Mouse (Mus musculus) yolk sac, embryonic 10.5 days (tissue): ENCODE data around the gene Slc35b2.
A peak's percentile ranks its signal among the peaks of the same experiment; 100 is the strongest.

Source experiments
- DNase-seq: peaks from one replicate; pipeline ENCODE4 v3.0.0-alpha.2; 2017; ENCODE audit warnings: low spot score

The Slc35b2 gene

DNA sequence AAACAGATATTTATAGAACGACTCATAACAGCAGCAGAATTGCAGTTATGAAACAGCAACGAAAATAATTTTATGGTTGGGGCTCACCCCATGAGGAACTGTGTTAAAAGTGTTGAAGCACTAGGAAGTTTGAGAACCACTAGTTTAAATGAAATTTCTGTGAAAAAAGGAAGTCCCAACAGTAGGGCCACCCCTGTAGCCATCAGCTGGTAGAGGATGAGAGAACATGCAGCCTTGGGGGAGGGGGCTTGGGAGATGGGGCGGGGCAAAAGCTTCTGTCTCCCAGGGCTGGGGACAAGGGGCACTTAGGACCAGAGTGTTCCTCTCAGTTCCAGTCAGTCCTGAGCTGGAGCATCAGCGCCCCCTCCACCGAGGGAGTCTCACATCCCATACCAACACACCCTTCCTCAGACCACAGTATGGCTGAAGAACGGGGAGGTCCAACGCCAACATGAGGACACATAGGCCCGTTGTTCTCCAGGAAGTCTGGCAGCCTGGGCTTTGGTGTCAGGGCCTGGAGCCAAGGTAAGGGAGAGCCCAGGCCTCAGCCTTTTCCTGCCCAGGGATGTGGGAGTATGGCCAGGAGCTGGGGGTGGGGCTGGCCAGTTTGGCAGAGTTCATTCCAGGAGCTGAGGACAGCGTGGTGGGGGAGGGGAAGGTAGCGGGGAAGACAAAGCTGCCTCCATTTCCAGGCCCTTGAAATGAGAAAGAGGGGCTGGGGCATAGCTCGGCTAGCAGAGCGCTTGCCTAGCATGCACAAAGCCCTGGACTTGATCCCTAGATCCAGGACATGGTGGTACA lies 20.6 kb downstream of the Slc35b2 start:
- no peak for DNase-seq

DNA sequence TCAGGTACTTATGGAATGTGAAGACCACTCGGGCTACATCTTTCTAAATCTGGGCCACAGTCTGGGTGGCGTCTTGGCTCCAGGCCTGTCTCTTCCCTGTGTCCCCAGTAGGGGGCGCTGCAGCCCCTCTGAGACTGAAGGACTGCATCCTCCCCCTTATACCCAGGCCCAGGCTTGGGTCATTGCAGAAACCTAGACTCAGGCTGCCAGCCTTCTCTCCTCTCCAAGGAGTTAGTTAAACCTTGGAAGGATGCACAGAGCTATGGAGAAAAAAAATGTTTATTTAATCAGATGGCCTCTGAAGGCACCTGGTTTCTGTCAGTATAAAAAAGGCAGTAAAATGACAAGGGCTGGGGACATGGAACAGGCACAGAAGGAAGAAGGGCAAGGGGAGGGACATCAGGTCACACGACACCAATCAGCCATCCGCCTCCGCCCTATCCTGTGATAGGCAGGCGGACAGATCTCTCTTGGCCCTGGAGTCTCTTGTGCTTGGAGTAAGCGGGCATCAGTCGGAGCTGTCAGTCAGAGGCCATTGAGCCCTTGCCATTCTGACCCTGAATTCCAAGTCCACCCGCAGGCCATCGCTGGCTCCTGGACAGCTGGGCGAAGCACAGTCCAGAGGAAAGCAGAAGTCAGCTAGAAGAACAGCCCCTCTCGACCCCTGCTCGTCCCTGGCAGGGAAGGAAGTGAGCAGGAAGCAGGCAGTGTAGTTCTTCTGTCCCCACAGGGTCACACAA lies 21.4 kb downstream of the Slc35b2 start:
- DNase-seq, result peak; percentile 61

DNA sequence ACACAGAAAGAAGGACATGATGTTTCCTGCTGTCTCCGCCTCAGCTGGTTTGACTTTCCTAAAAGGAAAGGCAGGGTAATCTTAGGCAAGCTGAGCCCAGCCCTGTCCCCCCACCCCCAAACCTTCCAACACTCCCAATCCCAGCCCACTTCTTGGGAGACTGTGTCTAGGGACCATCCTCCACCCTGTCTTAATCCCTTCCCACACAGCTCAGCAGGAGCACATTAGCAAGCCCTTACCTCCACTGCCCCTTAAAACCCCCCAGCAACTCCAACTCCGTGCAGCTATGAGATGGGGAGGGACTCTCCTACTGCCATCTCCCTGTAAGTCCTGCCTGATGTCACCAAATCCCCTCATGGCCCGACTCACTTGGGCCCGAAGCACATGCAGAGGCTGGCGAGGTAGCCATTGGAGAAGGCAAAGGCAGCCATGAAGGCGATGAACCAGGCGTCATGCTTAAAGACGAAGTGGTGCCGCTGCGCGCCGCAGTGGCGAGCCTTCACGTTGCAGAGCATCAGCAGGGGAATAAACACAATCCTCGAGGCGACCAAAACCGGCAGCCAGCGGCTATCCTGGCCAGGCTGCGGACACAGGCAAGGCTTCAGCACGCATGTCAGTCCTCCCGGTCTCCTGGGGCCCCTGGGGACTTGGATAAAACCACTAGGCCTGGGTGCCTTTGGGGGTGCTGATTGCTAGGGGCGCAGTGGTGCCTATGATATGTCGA lies 22.2 kb downstream of the Slc35b2 start:
- DNase-seq, result no peak

DNA sequence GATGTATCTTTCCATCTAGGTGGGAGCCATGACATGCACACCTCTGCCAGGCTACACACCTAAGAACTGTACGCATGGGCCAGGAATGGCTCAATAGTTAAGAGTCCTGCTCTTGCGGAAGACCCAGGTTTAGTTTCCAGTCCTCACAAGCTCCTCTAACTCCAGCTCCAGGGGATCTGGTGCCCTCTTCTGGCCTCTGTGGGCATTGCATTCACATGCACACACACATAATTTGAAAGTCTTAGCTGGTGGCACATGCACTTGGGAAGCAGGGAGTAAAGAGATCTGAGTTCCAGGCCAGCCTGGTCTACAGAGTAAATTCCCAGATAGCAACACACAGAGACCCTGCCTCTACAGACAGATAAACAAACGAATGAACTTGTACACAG lies 22.8 kb downstream of the Slc35b2 start:
- no peak for DNase-seq

DNA sequence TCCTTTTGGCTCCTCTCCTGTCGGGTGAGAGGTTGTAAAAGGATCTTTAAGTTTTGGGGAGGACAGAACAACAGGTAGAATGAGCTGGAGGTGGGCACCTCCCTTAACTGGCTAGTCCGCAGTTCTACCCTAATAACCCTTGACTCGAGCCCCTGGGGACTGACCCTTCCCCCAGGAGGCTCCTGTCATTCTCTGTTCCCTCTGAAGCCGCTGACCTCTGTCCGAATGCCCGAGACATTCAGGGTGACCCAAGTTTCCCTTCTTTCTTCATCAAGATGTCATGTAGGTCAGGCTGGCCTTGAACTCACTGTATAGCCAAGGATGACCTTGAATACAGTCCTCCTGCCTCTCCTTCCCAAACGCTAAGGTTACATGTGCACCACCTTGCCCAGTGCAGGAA lies 24.7 kb downstream of the Slc35b2 start:
- DNase-seq, result no peak

DNA sequence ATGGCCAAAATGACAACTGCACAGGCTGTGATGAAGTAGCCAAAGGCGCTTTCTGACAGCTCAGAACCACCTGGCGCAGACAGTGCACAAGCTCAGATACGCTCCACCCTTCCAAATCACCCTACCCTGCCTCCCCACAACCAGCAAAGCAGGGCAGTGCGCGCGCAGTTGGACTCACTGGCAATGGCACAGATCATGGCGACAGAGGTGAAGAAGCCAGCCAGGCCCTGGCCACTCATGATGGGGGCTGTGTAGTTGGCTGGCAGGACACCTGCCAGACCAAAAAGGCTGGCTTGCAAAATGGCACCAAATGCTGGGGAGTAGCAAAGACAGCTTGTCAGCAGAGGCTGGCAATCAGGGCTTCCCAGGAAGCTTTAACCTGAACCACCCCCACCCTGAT lies 25.6 kb downstream of the Slc35b2 start:
- DNase-seq, result no peak

DNA sequence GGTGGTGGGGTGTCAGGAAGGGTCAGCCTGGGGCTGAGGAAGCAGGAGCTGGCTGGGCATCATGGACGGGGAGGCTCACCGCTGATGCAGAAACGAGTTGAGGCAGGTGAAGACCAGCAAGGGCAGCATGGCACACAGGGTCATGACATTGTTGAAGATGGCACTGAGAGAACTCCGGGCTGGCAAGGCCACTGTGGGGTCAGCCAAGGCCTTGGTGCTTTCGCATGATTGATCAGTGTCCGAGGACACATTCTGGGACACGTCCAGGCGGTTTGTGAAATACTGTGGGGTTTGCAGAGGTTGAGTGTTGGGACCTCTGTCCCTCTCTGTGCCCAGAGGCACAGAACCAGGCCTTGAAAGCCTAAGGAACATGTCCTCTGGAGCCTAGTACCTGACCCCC lies 26.2 kb downstream of the Slc35b2 start:
- DNase-seq, result no peak

DNA sequence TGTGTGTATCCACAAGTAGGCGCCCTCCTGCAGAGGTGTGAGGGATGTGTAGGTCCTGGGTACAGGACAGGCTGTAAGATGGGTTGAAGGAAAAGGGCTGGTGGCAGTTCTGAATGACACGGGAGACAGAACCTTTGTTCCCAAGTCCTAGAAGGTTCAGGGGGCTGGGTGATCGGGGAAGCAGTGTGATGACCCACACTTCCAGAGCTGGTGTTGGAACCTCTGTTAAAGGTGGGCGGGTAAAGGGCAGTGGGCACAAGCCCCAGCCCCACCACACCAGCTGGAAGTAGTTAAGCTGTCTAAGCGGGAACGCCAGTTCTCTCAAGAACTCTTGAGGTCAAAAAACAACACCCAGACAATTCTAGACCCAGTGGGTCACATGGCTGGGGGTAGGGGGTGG lies 26.7 kb downstream of the Slc35b2 start:
- DNase-seq, result no peak

DNA sequence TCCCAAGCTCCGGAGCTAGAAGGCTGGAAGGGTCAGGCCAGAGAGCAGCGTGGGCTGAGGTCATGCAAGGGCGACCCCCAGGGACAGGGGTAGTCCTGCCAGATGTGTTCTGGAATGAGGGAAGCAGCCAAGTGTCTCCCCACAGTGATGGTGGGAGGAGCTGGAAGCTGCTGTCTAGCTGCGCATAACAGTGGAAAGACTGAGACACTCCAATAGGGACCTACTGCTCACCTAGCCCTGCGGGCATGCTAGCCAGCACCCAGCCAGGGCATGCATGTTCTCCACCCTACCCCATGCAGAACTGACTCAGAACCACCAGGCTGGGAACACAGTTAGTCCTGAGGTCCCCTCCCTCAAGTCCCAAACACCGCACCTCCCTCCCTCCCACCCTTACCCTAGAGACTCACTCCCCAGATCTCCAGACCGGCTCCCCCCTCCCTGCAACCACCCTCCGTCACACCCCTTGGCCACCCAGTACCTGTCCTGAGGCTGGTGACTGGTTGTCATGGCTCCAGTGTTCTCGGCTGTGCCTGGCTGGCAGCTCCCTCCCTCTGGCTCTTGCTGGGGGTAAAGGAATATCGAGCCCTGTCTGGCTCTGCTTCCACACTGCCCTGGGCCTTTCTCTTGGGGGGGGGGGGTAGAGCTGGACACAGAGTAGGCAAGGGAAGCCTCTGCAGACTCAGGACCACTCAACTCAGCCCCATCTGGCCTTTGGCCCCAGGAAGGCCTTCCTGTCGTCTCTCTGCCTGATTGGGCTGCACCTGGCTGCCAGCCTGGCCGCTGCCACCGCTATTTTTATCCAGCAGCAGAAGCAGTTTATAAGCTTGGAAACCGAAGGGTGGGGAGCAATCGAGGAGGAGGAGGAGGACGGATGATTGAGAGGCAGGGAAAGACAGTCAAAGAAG lies 28.3 kb downstream of the Slc35b2 start:
- no peak for DNase-seq

DNA sequence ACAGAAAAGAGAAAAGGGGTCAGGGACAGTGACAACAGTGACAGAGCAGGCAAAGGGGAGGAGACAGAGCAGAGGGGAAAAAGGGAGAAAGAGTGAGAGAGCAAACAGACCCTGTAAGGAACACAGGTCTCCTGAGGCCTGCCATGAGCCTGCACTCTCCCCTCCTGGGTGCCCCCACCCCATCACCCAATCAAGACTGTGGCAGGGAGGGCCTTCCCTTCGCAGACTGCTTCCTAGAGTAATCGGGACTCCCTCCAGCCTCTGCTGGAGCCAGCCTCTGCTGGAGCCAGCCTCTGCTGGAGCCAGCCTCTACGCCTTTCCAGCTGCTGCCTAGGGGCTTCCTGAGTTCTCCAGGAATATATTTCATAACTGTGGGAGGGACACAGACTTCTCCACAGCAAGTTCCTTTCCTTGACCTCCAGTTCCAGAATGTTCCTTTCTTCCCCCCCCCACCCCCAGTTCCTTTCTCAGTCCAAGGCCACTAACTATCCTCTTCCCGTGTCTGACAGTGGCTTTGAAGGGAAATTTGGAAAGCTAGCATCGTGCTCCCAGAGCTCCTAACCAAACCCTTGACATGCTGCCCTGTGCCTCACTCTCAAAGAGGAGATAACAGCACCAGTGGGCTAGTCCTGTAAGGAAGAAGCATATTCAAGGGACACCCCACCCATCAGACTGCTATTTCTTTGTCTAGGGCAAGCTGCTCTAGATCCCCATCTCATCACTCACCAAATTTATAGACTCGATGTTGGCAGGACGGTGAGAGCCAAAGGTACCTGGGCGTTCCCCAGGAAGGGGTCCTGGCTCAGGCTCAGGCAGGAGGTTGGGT lies 29.1 kb downstream of the Slc35b2 start:
- DNase-seq, result no peak

DNA sequence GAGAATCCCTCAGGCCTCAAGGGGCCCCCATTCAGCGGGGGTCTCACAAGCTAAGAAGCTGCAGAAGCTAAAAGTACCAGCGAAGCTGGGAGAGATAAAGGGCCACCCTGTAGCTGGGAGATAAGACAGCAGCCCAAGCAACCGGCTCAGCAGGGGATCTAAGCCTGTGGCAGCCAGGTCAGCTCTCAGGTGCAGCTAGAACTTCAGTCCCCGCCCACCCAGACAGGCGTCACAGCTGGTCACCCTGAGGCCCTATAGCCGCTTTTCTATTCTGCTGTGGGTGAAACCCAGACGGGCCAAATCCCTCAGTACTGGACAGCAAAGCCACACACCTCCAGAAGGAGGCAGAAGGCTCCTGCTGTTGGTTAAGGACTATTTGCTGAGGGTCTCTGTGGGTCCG lies 29.8 kb downstream of the Slc35b2 start:
- DNase-seq, result peak; percentile 53

DNA sequence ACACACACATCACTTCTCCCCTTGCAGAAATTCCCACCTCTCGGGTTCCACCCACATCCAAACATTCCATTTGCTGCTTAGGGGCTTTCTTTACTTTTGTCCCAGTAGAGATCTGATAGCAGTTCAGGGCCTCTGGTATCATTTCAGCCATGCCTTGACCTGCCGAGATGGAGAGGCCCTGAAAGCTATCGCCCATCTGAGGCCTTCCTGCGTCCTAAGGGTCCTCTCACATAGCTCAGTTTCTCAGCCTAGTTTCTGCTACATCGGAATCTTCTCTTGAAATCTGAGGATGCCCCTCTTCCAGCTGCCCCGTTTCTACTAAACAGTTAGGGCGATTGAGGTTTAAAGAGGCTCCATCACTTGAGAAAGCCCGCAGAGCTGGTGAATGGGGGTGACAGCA lies 30.5 kb downstream of the Slc35b2 start:
- no peak for DNase-seq

DNA sequence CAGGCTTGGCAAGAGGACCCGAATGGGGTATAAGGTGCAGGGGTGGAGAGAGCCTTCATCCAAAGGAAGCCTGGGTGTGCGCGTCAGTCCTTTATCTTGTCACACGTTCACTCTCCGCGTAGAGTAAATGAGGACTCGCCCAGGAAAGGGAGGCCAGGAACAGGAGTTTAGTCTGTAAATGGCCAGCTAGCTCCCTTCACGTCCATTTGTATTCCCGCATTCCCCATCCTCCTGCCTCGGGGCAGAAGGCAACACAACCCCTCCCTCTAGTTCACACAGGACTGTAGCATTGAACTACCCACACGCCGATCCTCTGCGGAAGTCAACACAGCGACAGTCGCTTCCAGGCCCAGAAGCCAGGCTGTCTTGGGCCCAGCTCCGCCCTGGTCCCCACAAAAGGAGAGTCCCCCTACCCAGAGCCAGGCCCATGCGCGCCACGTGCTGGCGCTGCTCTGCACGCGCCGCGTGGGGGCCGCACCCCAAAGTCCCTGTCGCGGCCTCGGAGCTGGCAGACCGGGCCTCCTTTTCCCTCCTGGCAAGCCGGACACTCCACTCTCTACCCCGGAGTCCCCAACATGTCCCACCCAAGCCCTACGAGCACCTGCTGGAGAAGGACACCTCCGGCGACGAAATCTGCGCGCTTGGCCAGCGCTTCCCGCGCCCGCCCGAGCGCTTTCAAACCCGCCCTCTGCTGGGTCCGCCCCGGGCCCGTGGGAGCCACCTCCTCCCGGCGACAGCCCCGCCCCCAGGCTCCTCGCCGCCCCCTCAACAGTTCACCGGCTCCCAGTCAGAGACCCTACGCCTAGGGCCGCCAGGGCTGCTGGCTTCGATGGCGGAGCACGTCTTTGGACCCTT lies 31.4 kb downstream of the Slc35b2 start:
- DNase-seq, result peak; percentile 73

DNA sequence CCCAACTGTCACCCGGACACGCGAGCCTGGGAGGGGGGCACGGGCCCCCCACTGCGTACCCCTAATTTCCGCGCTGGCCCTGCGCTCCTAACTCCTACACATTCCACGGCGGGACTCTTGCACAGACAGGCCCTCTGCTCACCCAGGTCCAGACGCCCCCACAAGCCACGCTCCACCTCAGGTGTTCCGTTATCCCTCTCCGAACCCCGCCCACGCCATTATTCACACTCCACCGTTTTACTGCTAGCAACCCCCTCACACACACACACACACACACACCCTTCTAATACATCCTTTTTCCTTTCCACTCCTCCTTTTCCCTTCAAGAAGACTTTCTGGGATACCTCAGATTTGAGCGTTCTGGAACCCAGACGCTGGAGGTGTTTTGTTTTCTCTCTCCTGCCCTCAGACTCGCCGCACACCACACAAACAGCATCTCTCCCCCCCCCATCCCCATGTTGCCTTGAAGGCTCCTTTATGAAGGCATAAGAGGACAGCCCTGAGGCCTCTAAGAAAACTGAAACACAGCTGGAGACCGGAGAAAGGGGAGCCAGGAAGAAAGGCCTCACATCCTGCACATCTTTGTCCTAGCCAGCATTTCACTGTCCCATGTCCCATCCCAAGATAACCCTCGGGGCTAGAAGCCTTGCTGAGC lies 32.2 kb downstream of the Slc35b2 start:
- DNase-seq, result no peak

DNA sequence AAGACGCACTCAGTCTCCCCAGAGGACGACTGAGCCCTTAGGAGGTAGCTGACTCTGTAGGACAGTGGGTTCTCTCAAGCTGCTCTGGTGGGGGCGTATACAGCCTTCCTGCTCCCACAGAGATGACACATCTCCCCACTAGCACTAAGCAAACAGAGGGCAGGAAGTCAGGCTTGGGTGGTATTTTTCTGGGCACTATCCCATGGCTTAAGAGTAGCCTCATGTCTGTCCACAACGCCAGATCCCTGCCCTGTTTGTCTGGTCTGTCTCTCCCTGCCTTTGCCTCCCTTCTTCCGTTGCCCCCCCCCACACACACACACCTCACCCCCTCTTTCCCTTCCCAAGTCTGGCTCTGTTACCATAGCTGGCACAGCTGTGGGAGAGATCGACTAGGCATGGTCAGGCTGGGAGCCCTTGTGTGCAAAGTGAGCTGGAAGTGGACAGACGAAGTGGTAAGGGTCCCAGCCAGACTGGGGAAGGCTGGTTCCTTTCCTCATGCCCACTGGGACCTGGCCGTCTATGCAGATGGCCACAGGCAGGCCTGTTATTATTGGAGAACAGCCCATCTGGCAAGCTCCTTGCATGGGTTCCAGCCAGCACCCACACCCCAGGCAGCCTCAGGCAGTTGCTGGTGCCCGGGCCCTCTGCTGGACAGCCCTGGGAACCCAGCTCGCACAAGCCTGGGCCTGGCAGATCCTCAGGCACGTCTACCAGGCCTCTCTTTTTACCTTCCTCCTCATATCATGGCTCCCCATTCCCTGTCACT lies 33.1 kb downstream of the Slc35b2 start:
- DNase-seq, result no peak

DNA sequence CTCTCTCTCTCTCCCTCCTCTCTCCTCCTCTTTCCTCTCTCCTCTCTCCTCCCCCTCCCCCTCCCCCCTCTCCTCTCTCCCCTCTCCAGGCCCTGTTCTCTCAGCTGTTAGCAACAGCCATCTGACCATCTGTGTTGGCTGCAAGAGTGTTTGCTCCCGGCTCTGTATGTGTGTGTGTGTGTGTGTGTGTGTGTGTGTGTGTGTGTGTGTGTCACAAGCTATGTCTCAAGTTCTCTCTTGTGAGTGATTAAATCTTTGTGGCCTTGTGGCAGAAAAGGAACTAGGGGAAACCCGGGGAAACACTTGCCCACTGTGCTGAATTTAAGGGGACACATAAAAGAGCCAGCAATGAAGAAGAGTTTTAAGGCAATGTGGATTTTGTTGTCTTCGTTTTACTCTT lies 34.1 kb downstream of the Slc35b2 start:
- DNase-seq, result no peak

DNA sequence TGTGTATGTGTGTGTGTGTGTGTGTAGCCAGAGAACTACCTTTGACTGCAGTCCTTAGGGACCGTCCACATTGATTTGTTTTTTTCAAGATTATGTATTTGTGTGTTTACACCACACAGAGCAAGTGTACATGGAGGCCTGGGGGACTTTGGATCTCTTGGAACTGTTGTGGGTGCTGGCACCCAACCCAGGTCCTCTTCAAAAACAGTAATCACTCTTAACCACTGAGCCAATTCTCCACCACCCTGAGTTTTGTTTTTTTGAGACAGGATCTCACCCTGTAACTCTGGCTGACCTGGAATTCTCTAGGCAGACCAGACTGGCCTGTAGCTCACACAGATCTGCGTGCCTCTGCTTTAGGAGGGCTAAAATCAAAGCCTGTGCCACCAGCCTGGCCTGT lies 34.7 kb downstream of the Slc35b2 start:
- DNase-seq, result no peak

DNA sequence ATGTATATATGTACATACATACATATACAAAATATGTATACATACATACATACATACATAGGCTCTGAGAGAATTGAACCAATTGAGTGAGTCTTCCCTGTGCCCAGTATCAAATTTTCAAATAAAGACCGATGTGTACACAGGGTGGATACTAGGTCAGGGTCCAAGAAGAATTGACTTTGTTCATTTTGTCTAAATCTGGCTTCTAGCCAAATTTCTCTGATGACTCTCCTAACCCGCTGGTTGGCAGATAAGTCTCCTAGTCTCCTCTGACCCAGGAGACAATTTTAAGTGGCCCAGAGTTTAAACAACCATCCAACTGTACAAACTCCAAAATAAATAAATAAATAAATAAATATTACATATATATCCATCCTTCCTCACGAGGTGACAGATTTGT lies 35.2 kb downstream of the Slc35b2 start:
- DNase-seq, result no peak
